Mouse (Mus musculus): Measurements from ENCODE around the gene Fbln2.
"Not testable (repeated sequence)": the region's sequence is repeated elsewhere in the genome, so short reads cannot be mapped to it uniquely, and the experiment has no call there.

The Fbln2 gene

DNA sequence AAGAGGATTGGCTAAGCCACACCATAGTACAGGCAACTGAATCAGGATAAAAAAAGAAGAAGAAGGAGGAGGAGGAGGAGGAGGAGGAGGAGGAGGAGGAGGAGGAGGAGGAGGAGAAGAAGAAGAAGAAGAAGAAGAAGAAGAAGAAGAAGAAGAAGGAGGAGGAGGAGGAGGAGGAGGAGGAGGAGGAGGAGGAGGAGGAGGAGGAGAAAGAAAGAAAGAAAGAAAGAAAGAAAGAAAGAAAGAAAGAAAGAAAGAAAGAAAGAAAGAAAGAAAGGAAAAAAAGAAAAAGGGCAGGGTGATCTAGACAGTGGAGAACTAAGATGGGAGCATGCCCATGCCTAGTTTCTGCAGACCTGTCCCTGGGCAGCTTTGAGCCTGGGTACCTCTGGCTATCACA lies at the start of gene Fbln2:
Gene Fbln2, plus strand, starts transcription at position 301 of the 400 bp plus-strand sequence.
- DNase-seq (ENCODE audit: inconsistent age in 2 of 2, low spot score in 1 of 2): not testable (repeated sequence)

DNA sequence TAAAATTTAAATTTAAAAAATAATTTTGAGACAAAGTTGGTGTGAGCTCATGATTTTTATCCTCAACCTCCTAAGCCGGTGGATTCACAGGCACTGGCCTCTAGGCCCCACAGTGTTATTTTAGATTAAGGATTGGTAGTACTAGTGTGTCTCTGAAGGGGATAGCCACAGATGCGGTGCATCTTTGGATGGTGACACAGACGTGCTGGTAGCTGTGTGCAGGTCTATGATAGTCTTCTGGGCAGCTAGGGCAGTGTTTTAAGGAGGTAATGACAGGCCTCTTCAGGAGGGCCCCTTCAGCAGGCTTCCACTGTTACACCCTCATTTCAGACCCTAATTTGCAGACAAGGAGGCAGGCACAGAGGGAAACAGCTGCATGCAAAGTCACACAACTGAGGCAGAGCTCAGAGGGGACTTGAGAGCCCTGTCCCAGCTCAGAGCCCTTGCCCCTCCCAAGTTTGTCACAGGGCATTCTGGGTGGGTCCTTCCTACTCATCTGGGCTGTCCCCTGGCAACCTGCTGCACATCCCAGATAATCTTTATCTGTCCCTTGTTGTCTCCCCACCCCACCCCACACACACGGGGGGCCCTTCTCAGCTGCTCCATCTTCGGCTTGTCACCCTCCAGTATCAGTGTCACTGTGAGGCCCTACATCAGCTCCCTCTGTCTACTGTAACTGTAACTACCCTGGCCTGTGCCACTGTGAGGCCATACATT lies 48.9 kb upstream of the Fbln2 start:
- DNase-seq (ENCODE audit: inconsistent age in 2 of 2, low spot score in 1 of 2): no peak

DNA sequence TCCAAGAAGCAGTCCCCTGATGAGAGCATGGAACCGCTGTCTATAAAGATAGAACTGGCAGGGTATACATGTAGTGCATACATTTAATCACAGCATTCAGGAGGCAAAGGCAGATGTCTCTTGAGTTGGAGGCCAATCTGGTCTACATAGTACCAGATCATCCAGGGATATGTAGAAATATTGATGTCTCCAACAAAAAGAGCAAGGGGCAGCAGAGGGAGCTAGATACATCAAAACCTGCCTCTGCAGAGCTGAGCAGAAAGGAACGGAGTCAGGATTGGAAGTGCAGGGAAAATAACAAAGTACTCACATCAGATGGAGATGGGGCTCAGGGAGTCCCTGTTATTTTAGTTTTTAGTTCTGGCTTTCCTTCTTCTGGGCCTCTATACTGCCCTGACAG lies 47.7 kb upstream of the Fbln2 start:
- DNase-seq (ENCODE audit: inconsistent age in 2 of 2, low spot score in 1 of 2): no peak

DNA sequence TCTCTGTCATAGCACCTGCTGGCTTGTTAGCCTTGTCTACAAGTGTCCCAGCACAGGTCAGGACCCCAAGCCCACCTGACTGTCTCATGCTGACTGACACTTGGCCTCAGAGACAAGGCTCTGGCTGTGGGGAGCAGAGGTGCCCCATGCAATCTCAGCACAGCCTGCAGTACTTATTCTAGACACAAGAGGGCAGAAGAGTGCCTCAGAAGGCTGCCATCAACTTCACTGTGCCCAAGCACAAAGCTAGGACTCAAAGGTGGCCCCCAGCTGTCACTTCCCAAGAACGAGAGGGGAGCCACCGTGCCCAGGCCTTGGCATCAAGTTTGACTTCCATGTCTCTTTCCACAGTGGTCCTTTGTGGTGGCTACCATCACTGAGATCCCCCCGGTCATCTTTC lies 47.0 kb upstream of the Fbln2 start:
- peak; percentile 58 to 89 for DNase-seq (ENCODE audit: inconsistent age in 2 of 2, low spot score in 1 of 2)

DNA sequence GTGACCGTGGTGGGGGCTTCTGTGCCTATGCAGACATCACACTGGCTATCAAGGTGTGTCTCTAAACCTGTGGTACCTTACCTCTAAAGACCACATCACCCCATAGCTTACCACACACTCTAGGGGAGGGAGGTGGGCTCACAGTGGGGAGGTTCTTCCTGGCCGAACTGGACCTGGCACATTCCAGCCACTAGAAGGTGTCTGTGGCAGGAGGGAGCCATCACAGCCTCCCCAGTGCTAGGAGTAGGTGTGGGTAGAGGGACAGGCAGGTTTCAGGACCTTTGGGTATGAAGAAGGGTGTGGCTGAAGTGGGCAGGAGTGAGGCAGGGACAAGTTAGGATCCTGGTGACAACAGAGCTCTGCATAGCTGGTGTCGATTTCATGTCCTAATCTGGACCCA lies 44.4 kb upstream of the Fbln2 start:
- DNase-seq (ENCODE audit: inconsistent age in 2 of 2, low spot score in 1 of 2): no peak

DNA sequence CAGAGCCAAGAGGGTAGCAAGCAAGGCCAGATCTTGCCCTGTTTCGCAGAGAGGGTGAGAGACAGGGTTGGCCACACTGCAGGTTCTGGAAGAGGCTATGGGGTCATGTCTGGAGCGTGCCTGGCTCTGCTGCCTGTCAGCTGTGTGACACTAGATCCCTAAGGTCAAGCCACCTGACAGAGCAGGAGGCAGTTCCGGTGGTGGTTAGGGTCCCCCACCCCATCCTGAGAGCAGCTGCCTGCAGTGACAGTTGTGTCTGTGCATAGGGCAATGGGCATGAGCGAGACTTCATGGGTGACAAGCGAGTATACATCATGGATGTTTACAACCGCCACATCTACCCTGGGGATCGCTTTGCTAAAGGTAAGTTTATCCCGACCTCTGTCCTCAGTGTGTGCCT lies 43.1 kb upstream of the Fbln2 start:
- no peak for DNase-seq (ENCODE audit: inconsistent age in 2 of 2, low spot score in 1 of 2)

DNA sequence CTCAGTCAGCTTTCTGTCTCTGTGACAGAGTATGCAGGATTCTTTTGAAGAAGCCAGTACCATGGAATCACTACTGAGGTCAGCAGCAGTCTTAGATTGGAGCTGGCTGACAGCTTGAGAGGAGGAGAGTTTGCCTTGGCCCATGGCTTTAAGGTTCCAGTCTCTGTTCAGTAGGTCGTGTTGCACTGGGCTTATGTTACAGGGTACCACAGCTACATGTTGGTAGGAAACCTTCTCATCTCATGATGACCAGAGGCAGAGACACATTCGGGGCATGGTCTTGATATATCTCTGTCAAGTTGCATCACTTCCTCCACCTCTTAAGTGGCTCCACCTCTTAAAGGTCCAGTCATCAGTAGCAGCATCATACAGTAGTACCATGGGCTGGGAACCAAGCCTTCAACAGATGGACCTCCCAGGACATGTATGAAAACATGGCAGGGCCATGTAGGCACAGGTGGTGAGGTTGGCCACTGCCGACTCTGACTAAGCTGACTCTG lies 40.8 kb upstream of the Fbln2 start:
- no peak for DNase-seq (ENCODE audit: inconsistent age in 2 of 2, low spot score in 1 of 2)

DNA sequence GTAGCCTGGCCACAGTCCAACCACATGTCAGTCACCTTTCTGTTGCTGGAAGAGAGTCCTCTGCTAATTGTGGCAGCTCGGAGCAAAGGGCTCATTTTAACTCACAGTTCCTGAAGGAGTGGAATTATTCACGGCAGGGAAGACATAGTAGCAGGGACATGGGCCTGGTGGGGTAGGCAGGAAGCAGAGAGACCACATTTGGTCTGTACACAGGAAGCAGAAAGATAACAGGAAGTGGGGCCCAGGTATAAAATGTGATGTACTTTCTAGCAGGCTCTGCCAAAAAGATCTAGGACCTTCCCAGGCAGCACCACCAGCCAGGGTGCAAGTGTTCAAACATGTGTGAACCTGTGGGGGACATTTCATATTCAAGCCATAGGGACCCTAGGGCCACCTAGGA lies 39.9 kb upstream of the Fbln2 start:
- DNase-seq (ENCODE audit: inconsistent age in 2 of 2, low spot score in 1 of 2): no peak

DNA sequence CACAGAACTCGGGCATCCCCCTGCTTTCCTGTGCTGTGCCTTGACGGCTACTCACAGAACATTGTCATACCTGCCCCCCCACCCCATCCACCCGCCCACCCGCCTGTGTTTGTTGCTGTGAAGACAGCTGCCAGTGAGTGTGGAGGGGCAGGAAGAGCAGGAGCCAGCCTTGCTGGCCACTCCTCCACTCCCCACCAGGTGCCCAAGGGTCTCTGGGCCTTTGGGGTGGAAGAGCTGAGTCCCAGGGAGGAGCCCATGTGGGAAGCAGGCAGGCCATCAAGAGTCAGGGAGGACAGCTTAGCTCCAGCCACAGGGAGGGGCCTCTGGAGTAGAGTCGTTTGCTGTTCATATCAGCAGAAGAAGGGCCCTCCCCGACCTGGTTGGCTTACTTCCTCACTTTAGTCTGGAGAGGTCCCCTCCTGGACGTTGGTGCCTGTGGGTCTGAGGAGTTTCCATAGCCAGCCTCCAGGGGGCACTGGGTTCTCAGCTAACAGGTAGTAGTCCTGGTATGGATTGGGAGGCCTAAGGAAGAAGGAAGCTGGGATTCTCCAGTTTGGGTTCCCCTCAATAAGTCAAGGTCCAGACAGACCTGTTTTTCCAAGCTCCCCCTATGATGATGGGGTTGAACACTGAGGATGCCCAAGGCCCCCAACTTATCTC lies 38.9 kb upstream of the Fbln2 start:
- DNase-seq (ENCODE audit: inconsistent age in 2 of 2, low spot score in 1 of 2): peak; percentile 48 to 81

DNA sequence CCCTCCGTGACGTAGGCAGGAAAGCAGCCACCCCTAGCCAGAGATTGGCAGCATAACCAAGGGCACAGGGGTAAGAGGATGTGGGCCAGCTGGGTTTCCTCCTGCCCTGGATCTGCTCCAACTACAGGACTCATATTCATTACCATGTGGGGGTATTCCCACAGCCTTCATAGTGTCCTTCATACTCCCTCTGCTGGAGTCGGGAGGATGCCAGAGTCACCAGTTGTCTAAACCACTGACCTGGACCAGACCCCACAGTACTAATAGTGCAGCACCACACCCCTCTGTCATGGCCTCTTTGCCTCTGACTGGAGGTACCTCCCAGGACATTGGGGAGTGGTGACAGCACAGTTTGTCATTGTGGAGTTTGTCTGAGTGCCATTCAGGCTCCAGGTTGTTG lies 38.0 kb upstream of the Fbln2 start:
- DNase-seq (ENCODE audit: inconsistent age in 2 of 2, low spot score in 1 of 2): peak in 1 of 2 experiments; percentile 39

DNA sequence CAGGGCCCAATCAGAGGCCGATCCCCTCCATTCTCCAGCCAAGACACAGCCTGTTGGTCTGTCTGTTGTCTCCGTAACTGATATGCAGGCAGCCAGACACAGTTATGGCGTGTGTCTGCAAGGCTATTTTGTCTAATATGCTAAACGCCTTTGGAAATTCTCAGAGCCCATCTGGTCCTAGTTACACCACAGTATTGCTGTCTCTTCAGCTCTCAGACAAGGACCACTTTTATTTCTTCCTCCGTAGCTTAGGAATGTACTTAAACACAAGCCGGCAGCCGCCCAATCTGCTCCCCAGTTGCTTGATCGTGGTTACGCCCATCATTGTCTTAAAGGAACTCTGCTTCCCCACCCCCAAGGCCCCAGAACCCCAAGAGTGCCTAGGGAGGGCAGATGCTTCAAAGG lies 31.5 kb upstream of the Fbln2 start:
- DNase-seq (ENCODE audit: inconsistent age in 2 of 2, low spot score in 1 of 2): no peak

DNA sequence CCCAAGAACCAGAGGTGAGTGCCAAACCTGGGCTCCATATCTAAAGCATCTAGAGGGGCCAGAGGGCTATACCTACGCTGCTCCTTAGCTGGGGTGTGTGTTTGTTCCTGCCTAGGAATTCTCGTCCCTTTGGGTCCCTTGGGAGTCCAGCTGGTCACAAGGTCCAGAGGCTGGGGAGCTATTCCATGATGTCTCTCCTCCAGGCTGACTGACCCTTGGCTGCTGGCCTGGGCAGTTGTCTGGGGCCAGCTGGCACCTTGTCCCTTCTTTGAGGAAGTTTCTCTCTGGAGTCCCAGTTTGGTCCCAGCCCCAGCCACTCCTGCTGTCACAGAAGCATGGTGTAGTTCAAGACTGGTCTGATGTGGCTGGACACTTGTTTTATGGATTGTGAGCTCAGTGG lies 30.9 kb upstream of the Fbln2 start:
- DNase-seq (ENCODE audit: inconsistent age in 2 of 2, low spot score in 1 of 2): peak; percentile 40 to 67

DNA sequence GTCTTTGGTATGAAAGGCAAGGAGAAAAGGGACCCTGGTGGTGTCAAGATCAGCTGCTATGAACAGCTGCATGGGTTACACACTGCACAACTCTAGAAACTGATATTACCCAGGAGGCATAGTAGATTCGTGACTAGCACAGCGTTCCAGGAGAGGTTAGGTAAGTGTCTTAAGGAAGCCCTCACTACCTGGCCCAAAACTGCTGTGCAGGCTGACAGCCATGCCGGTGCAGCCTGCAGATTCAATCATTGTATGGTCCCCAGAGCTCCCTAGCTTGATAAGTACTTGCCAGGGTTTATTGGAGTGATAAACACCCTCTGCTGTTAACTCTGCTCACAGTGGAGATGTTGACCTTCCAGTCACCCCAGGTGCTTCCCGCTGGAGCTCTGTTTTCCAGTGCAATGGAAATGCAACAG lies 30.2 kb upstream of the Fbln2 start:
- DNase-seq (ENCODE audit: inconsistent age in 2 of 2, low spot score in 1 of 2): no peak

DNA sequence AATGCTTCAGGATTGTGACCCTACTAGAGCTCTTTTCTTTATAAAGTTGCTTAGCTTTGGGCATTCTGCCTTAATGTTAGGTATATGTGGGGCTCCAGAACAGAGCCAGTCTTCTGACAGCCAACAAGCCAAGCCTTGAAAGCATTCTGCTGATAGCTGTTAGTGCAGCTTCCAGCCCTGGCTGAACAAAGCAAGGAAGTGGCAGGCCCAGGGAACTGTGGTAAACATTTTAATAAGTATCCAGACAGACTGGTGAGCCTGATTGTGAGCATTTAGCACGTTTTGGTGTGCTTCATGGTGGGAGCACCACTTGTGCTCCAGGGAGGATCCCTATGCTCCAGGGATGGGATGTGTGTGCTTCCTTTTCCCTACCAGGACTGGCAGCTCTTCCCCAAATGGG lies 29.2 kb upstream of the Fbln2 start:
- DNase-seq (ENCODE audit: inconsistent age in 2 of 2, low spot score in 1 of 2): no peak

DNA sequence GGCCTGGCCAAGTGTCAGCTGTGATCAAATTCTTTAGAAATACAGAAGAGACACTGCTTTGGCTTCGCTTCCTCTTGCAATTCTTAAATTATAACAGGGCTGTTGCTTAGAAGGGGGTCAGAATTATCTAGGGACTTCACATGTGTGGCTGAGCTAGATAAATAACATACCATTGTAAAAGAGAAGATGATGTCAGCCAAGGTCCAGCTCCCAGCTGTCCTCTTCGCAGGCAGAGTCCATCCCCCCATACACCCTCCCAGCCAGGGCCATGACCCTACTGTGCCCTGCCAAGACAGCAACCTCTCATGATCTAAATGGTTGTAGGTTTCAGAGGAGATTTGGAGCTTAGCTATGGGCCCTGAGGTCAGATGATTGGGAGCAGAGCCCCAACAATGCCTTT lies 28.3 kb upstream of the Fbln2 start:
- DNase-seq (ENCODE audit: inconsistent age in 2 of 2, low spot score in 1 of 2): no peak

DNA sequence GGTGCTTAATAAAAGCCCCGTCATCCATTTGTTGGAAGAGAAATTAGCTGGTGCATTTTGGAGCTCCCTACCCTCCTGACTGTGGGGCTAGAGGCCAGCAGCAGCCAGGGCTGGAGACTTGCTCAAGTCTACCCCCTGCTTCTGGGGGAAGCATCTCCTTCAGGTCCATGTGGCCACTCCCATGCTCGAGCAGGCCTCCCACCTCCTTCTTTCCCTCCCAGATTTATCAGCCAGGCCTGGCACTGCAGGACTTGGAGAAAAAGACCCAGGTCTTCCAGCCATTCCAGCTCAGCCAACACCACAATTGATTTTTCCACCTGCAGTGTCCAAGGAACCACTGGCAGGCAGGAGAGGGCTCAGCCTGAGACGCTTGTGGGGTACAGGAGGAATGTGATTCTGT lies 27.5 kb upstream of the Fbln2 start:
- no peak for DNase-seq (ENCODE audit: inconsistent age in 2 of 2, low spot score in 1 of 2)

DNA sequence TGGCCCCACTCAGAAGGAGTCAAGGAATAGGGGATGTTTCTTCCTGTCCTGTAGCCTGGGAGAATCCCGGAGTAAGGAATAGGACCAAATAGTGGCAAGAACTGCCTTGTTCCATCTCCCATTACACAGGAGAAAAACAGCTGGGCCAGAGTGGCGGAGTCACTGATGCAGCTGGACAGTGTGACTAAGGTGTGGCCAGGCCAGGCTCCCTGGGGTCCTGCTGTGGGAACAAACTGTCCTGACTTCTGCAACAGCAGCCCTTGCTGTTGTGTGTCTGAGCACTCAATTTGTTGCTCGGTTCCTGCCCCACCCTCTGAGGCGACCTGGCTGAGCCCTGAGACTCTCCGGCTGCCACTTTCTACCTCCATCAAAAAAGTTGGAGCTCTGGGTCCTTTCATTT lies 26.8 kb upstream of the Fbln2 start:
- no peak for DNase-seq (ENCODE audit: inconsistent age in 2 of 2, low spot score in 1 of 2)

DNA sequence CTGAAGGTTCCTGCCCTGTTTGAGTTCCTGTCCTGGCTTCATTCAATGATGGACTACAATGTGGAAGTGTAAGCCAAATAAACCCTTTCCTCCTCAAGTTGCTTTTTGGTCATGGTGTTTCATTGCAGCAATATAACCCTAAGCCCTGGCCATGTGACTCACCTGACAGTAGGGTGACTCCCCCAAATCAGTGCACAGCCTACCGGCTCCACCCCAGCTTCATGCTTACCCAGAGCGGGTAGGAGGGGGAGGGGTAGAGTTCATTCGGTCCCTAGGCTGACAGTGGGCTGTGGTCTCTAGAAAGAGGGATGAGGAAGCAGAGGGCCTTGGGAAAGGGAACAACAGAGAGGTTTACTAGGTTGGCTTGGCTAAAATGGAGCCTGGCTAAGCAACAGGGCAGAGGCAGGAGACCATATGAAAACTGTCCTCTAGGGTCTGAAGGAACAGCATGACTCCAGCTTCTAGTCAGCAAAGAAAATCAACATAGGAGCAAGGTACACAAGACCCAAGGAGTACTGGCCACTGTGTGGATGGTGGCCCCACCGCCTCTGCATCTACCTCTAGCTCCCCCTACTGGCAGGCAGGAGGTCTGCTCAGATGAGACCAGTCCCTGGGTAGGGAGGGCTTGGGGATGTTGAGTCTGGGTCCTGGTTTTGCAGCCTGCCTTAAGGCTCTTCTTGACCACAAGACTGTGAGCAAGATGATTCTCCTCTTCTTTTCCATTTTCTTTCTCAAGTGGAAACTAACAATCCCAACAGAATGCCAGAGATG lies 25.9 kb upstream of the Fbln2 start:
- DNase-seq (ENCODE audit: inconsistent age in 2 of 2, low spot score in 1 of 2): peak in 1 of 2 experiments; percentile 65

DNA sequence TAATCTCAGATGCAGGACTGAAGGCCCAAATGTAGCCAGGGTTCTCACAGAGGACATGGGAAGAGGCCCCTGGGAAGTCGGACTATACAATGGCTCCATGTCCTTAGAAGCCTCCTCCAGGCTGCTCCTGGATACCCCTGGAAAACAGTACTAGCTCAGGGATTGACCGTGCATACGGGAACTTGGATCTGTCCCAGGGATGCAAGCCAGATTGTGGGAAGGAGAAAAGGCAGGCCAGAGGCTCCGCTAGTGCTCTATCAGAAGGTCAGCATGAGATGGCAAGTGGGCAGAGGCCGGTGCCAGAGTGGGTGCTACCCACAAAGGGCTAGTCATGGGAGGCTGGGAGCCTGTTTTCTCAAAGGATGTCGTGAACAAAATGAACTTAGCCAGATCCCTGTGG lies 25.3 kb upstream of the Fbln2 start:
- no peak for DNase-seq (ENCODE audit: inconsistent age in 2 of 2, low spot score in 1 of 2)

DNA sequence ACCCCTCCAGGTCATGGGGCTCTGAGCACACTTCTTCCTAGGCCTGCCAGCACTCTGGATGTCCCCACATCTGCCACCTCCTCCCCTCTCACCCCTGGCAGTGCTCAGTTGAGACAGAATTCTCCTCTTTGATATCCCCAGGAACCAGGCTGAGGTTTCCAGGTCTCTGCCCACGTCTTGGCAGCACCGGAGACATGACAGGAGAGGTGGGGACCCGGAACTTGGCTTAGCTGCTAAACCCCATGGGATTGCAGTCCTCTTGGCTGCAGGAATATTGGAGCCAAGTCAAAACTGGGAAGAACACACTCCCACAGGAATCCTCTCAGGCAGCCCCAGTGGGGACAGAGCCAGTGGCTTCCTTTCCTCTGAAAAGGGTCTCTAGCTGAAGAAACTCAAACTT lies 24.4 kb upstream of the Fbln2 start:
- no peak for DNase-seq (ENCODE audit: inconsistent age in 2 of 2, low spot score in 1 of 2)

DNA sequence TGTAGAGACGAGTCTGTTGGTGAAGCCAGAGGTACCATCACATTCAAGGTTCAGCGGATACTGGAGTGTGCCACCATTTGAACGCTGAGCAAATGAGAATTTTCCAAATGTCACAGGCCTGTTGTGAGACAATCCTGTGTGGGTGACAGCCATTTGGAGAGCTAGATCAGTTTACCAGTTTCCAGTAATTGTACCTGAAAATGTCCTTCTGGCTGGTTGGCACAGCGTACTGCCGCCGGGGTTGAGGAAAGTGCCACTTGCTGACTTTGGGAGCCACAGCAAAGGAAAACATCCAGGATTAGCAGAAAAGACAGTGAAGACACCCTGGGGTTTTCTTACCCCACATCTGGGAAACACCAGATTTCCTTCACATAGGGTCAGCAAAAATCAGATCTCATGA lies 22.3 kb upstream of the Fbln2 start:
- DNase-seq (ENCODE audit: inconsistent age in 2 of 2, low spot score in 1 of 2): no peak

DNA sequence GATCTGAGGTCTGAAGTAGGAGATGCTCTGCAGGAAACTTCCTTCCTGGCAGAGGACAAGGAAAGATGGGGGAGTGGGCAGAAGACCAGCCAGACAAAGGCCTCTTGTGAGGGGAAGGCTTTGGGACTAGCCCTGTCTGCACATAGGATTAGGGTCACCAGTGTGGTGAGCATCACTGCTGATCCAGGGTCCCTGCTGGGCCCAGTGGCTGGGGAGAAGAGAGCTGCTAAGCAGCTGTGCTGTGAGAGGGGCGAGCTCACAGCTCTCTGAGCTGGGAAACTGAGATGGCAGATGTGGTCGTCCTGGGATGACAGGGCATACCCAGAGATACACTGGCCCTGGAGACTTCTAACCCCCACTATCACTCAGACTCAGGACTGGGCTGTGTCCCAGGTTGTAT lies 20.8 kb upstream of the Fbln2 start:
- DNase-seq (ENCODE audit: inconsistent age in 2 of 2, low spot score in 1 of 2): no peak

Data from adrenal gland, adult (tissue).